Mouse (Mus musculus): ENCODE measurements at regions not wholly inside any gene's neighbourhood (a gene's known extent, or its start where the extent isn't known, plus 50 kb on each side); places are given as distances from the start of the nearest gene placed in this dataset.

- 48% methylated on average over 6 of the region's 6 CpGs for WGBS
- Histone ChIP-seq H3K4me3 (ENCODE audit: low read depth, low read length) (no peak overlapping the region), H3K27me3 (ENCODE audit: control insufficient read depth, insufficient read depth, low read length) (no peaks in the 10 kb centered on the region), H3K4me1 (ENCODE audit: control insufficient read depth, insufficient read depth, insufficient read length, low read length) (no peaks in the 10 kb centered on the region; the same call in 1 of the 2 replicates), H3K27ac (ENCODE audit: insufficient read depth, low read depth, low read length) (no peak overlapping the region), H3K36me3 (ENCODE audit: control insufficient read depth, insufficient read depth, low read length) (no peaks in the 10 kb centered on the region)
- no peak for TF ChIP-seq POLR2A (IDR thresholded peaks at IDR 0.05; ENCODE audit: low read depth, low read length)
- TF ChIP-seq CTCF (IDR thresholded peaks at IDR 0.05; ENCODE audit: extremely low read depth, insufficient read length, insufficient replicate concordance, low read depth, low read length): no peak
Measured at GRCm38 (mm10) chr4:135047251-135047650, 73.2 kb upstream of the Runx3 start.

GRCm38 (mm10) chr4:135047771-135048170, 72.7 kb upstream of the Runx3 start:
- 43% methylated on average over 5 of the region's 5 CpGs for WGBS
- TF ChIP-seq POLR2A (IDR thresholded peaks at IDR 0.05; ENCODE audit: low read depth, low read length) (no peak), CTCF (IDR thresholded peaks at IDR 0.05; ENCODE audit: extremely low read depth, insufficient read length, insufficient replicate concordance, low read depth, low read length) (no peak)
- Histone ChIP-seq H3K27me3 (ENCODE audit: control insufficient read depth, insufficient read depth, low read length) (no peaks in the 10 kb centered on the region), H3K4me3 (ENCODE audit: low read depth, low read length) (no peak overlapping the region), H3K36me3 (ENCODE audit: control insufficient read depth, insufficient read depth, low read length) (no peaks in the 10 kb centered on the region), H3K4me1 (ENCODE audit: control insufficient read depth, insufficient read depth, insufficient read length, low read length) (no peaks in the 10 kb centered on the region; the same call in 1 of the 2 replicates), H3K27ac (ENCODE audit: insufficient read depth, low read depth, low read length) (no peak overlapping the region)

- Histone ChIP-seq H3K4me3 (ENCODE audit: low read depth, low read length) (no peak overlapping the region), H3K27me3 (ENCODE audit: control insufficient read depth, insufficient read depth, low read length) (no peaks in the 10 kb centered on the region), H3K4me1 (ENCODE audit: control insufficient read depth, insufficient read depth, insufficient read length, low read length) (no peaks in the 10 kb centered on the region; the same call in 1 of the 2 replicates), H3K27ac (ENCODE audit: insufficient read depth, low read depth, low read length) (no peak overlapping the region), H3K36me3 (ENCODE audit: control insufficient read depth, insufficient read depth, low read length) (no peaks in the 10 kb centered on the region)
- 48% methylated on average over 10 of the region's 10 CpGs for WGBS
- no peak for TF ChIP-seq CTCF (IDR thresholded peaks at IDR 0.05; ENCODE audit: extremely low read depth, insufficient read length, insufficient replicate concordance, low read depth, low read length)
- TF ChIP-seq POLR2A (IDR thresholded peaks at IDR 0.05; ENCODE audit: low read depth, low read length): no peak
Measured at GRCm38 (mm10) chr4:135049924-135050323, 70.5 kb upstream of the Runx3 start.

- no peak for TF ChIP-seq CTCF (IDR thresholded peaks at IDR 0.05; ENCODE audit: extremely low read depth, insufficient read length, insufficient replicate concordance, low read depth, low read length)
- no peak for TF ChIP-seq POLR2A (IDR thresholded peaks at IDR 0.05; ENCODE audit: low read depth, low read length)
- no peaks in the 10 kb centered on the region for H3K36me3 ChIP-seq (ENCODE audit: control insufficient read depth, insufficient read depth, low read length)
- H3K4me1 ChIP-seq (ENCODE audit: control insufficient read depth, insufficient read depth, insufficient read length, low read length): no peaks in the 10 kb centered on the region; the same call in 1 of the 2 replicates
- H3K27me3 ChIP-seq (ENCODE audit: control insufficient read depth, insufficient read depth, low read length): no peaks in the 10 kb centered on the region
- WGBS: 70% methylated on average over 11 of the region's 11 CpGs
- H3K4me3 ChIP-seq (ENCODE audit: low read depth, low read length): no peak overlapping the region
- H3K27ac ChIP-seq (ENCODE audit: insufficient read depth, low read depth, low read length): no peak overlapping the region
Measured at GRCm38 (mm10) chr4:135051466-135051865, 69.0 kb upstream of the Runx3 start.

GRCm38 (mm10) chr4:135053585-135053984, 66.9 kb upstream of the Runx3 start:
- WGBS: 85% methylated on average over 11 of the region's 11 CpGs
- Histone ChIP-seq H3K27ac (ENCODE audit: insufficient read depth, low read depth, low read length) (no peak overlapping the region), H3K27me3 (ENCODE audit: control insufficient read depth, insufficient read depth, low read length) (no peaks in the 10 kb centered on the region), H3K4me1 (ENCODE audit: control insufficient read depth, insufficient read depth, insufficient read length, low read length) (no peaks in the 10 kb centered on the region; the same call in 1 of the 2 replicates), H3K4me3 (ENCODE audit: low read depth, low read length) (no peak overlapping the region), H3K36me3 (ENCODE audit: control insufficient read depth, insufficient read depth, low read length) (no peaks in the 10 kb centered on the region)
- TF ChIP-seq POLR2A (IDR thresholded peaks at IDR 0.05; ENCODE audit: low read depth, low read length): no peak
- TF ChIP-seq CTCF (IDR thresholded peaks at IDR 0.05; ENCODE audit: extremely low read depth, insufficient read length, insufficient replicate concordance, low read depth, low read length): no peak

GRCm38 (mm10) chr4:135054353-135054752, 66.1 kb upstream of the Runx3 start:
- Histone ChIP-seq H3K4me3 (ENCODE audit: low read depth, low read length) (no peak overlapping the region), H3K36me3 (ENCODE audit: control insufficient read depth, insufficient read depth, low read length) (no peaks in the 10 kb centered on the region), H3K27ac (ENCODE audit: insufficient read depth, low read depth, low read length) (no peak overlapping the region), H3K27me3 (ENCODE audit: control insufficient read depth, insufficient read depth, low read length) (no peaks in the 10 kb centered on the region), H3K4me1 (ENCODE audit: control insufficient read depth, insufficient read depth, insufficient read length, low read length) (no peaks in the 10 kb centered on the region; the same call in 1 of the 2 replicates)
- 32% methylated on average over 10 of the region's 10 CpGs for WGBS
- TF ChIP-seq CTCF (IDR thresholded peaks at IDR 0.05; ENCODE audit: extremely low read depth, insufficient read length, insufficient replicate concordance, low read depth, low read length) (no peak), POLR2A (IDR thresholded peaks at IDR 0.05; ENCODE audit: low read depth, low read length) (no peak)

GRCm38 (mm10) chr4:135056371-135056770, 64.1 kb upstream of the Runx3 start:
- H3K4me3 ChIP-seq (ENCODE audit: low read depth, low read length): no peak overlapping the region
- 88% methylated on average over 7 of the region's 7 CpGs for WGBS
- no peak overlapping the region for H3K27ac ChIP-seq (ENCODE audit: insufficient read depth, low read depth, low read length)
- no peak for TF ChIP-seq POLR2A (IDR thresholded peaks at IDR 0.05; ENCODE audit: low read depth, low read length)
- no peak for TF ChIP-seq CTCF (IDR thresholded peaks at IDR 0.05; ENCODE audit: extremely low read depth, insufficient read length, insufficient replicate concordance, low read depth, low read length)
- no peaks in the 10 kb centered on the region for H3K27me3 ChIP-seq (ENCODE audit: control insufficient read depth, insufficient read depth, low read length)
- H3K4me1 ChIP-seq (ENCODE audit: control insufficient read depth, insufficient read depth, insufficient read length, low read length): no peaks in the 10 kb centered on the region; the same call in 1 of the 2 replicates
- no peaks in the 10 kb centered on the region for H3K36me3 ChIP-seq (ENCODE audit: control insufficient read depth, insufficient read depth, low read length)

All from small intestine, adult 2 months (tissue).